Mouse (Mus musculus): ENCODE data around the gene Atp5f1. TPM values are rescaled to one million over a fixed set of nuclear protein-coding genes. Genes with fewer than 3 reads are reported as not detected.
"Not testable (repeated sequence)": the region's sequence is repeated elsewhere in the genome, so short reads cannot be mapped to it uniquely, and the experiment has no call there.

The Atp5f1 gene
- polyA plus RNA-seq (2016; fragmentation: Nextera tagmentation; extraction: Ambion mirVana): 459 and 473 TPM in 2 replicates

- Histone ChIP-seq H3K4me1 (peaks cover 26% of the 10 kb centered on the region), H3K9me3 (no peaks in the 10 kb centered on the region), H3K27ac (replicated peaks) (peak within 1 kb of the TSS; percentile 96), H3K27me3 (replicated peaks; ENCODE audit: low read depth, poor library complexity, severe bottlenecking) (no peaks in the 10 kb centered on the region), H3K36me3 (replicated peaks) (peaks cover 69% of the 10 kb centered on the region), H3K4me3 (peak within 1 kb of the TSS; percentile 97)
- 4% methylated on average over 6 of the region's 6 CpGs for whole genome bisulfite sequencing
- DNase-seq (ENCODE audit: low spot score): no peak
Measured at GRCm38 (mm10) chr3:105959999-105960398, at the start of gene Atp5f1. Gene Atp5f1, minus strand, starts transcription at chr3:105960099.

- not testable (repeated sequence) for H3K9me3 ChIP-seq; H3K36me3 ChIP-seq (replicated peaks); H3K27ac ChIP-seq (replicated peaks); H3K27me3 ChIP-seq (replicated peaks; ENCODE audit: low read depth, poor library complexity, severe bottlenecking); H3K4me1 ChIP-seq; DNase-seq (ENCODE audit: low spot score); H3K4me3 ChIP-seq
- WGBS: 69% methylated on average over 10 of the region's 10 CpGs
Measured at GRCm38 (mm10) chr3:106003360-106003759, 43.5 kb upstream of the Atp5f1 start.

- peak; percentile 80 for DNase-seq (ENCODE audit: low spot score)
- Histone ChIP-seq H3K4me3 (peak overlapping the region; percentile 45), H3K27ac (replicated peaks) (no peak overlapping the region), H3K27me3 (replicated peaks; ENCODE audit: low read depth, poor library complexity, severe bottlenecking) (no peaks in the 10 kb centered on the region), H3K36me3 (replicated peaks) (no peaks in the 10 kb centered on the region), H3K4me1 (peaks cover 10% of the 10 kb centered on the region), H3K9me3 (no peaks in the 10 kb centered on the region)
- 23% methylated on average over 17 of the region's 17 CpGs for WGBS
Measured at GRCm38 (mm10) chr3:106001416-106002370, 41.8 kb upstream of the Atp5f1 start.

GRCm38 (mm10) chr3:106000707-106001375 lies 40.9 kb upstream of the Atp5f1 start:
- H3K4me1 ChIP-seq: peaks cover 10% of the 10 kb centered on the region
- H3K27ac ChIP-seq (replicated peaks): no peak overlapping the region
- peak overlapping the region; percentile 45 for H3K4me3 ChIP-seq
- no peak for DNase-seq (ENCODE audit: low spot score)
- WGBS: 20% methylated on average over 11 of the region's 11 CpGs
- no peaks in the 10 kb centered on the region for H3K36me3 ChIP-seq (replicated peaks)
- H3K27me3 ChIP-seq (replicated peaks; ENCODE audit: low read depth, poor library complexity, severe bottlenecking): no peaks in the 10 kb centered on the region
- no peaks in the 10 kb centered on the region for H3K9me3 ChIP-seq

GRCm38 (mm10) chr3:105994730-105995129 lies 34.8 kb upstream of the Atp5f1 start:
- DNase-seq (ENCODE audit: low spot score): no peak
- Histone ChIP-seq H3K36me3 (replicated peaks) (no peaks in the 10 kb centered on the region), H3K27me3 (replicated peaks; ENCODE audit: low read depth, poor library complexity, severe bottlenecking) (no peaks in the 10 kb centered on the region), H3K4me1 (no peaks in the 10 kb centered on the region), H3K27ac (replicated peaks) (no peak overlapping the region), H3K9me3 (no peaks in the 10 kb centered on the region), H3K4me3 (no peak overlapping the region)
- WGBS: 64% methylated on average over 2 of the region's 2 CpGs

- Histone ChIP-seq H3K27ac (replicated peaks) (no peak overlapping the region), H3K9me3 (no peaks in the 10 kb centered on the region), H3K4me1 (no peaks in the 10 kb centered on the region), H3K36me3 (replicated peaks) (no peaks in the 10 kb centered on the region), H3K4me3 (no peak overlapping the region), H3K27me3 (replicated peaks; ENCODE audit: low read depth, poor library complexity, severe bottlenecking) (no peaks in the 10 kb centered on the region)
- DNase-seq (ENCODE audit: low spot score): peak; percentile 33
- 35% methylated on average over 4 of the region's 4 CpGs for WGBS
Measured at GRCm38 (mm10) chr3:105991653-105992283, 31.9 kb upstream of the Atp5f1 start.

GRCm38 (mm10) chr3:105989611-105990010 lies 29.7 kb upstream of the Atp5f1 start:
- H3K27ac ChIP-seq (replicated peaks); H3K4me3 ChIP-seq; DNase-seq (ENCODE audit: low spot score); H3K36me3 ChIP-seq (replicated peaks); H3K27me3 ChIP-seq (replicated peaks; ENCODE audit: low read depth, poor library complexity, severe bottlenecking); H3K4me1 ChIP-seq; H3K9me3 ChIP-seq: not testable (repeated sequence)
- 64% methylated on average over 5 of the region's 5 CpGs for WGBS

GRCm38 (mm10) chr3:105974174-105974573 lies 14.3 kb upstream of the Atp5f1 start:
- Histone ChIP-seq H3K4me3 (no peak overlapping the region), H3K27me3 (replicated peaks; ENCODE audit: low read depth, poor library complexity, severe bottlenecking) (no peaks in the 10 kb centered on the region), H3K36me3 (replicated peaks) (peaks cover 19% of the 10 kb centered on the region), H3K9me3 (no peaks in the 10 kb centered on the region), H3K4me1 (no peaks in the 10 kb centered on the region), H3K27ac (replicated peaks) (no peak overlapping the region)
- DNase-seq (ENCODE audit: low spot score): no peak
- 90% methylated on average over 2 of the region's 2 CpGs for WGBS

- Histone ChIP-seq H3K27ac (replicated peaks) (no peak within 1 kb of the TSS), H3K27me3 (replicated peaks; ENCODE audit: low read depth, poor library complexity, severe bottlenecking) (no peaks in the 10 kb centered on the region), H3K36me3 (replicated peaks) (peaks cover 27% of the 10 kb centered on the region), H3K4me3 (no peak within 1 kb of the TSS), H3K4me1 (no peaks in the 10 kb centered on the region), H3K9me3 (no peaks in the 10 kb centered on the region)
- WGBS: 86% methylated on average over 3 of the region's 3 CpGs
- DNase-seq (ENCODE audit: low spot score): no peak
Measured at GRCm38 (mm10) chr3:105973411-105973810, 13.5 kb upstream of the Atp5f1 start, which contains the start of gene Ovgp1. Gene Ovgp1, plus strand, starts transcription at chr3:105973711.

- DNase-seq (ENCODE audit: low spot score): no peak
Measured at GRCm38 (mm10) chr3:105971831-105972446, 12.0 kb upstream of the Atp5f1 start.

GRCm38 (mm10) chr3:105960700-105961099 lies 801 bp upstream of the Atp5f1 start:
- no peak for DNase-seq (ENCODE audit: low spot score)
- Histone ChIP-seq H3K4me1 (peaks cover 26% of the 10 kb centered on the region), H3K27ac (replicated peaks) (no peak overlapping the region), H3K27me3 (replicated peaks; ENCODE audit: low read depth, poor library complexity, severe bottlenecking) (no peaks in the 10 kb centered on the region), H3K4me3 (peak overlapping the region; percentile 97), H3K9me3 (no peaks in the 10 kb centered on the region), H3K36me3 (replicated peaks) (peaks cover 69% of the 10 kb centered on the region)
- WGBS: 94% methylated on average over 2 of the region's 2 CpGs

More at GRCm38 (mm10) chr3:105971831-105972446, 12.0 kb upstream of the Atp5f1 start:
- Histone ChIP-seq H3K4me1 (no peaks in the 10 kb centered on the region), H3K27ac (replicated peaks) (no peak overlapping the region), H3K9me3 (no peaks in the 10 kb centered on the region), H3K36me3 (replicated peaks) (peaks cover 42% of the 10 kb centered on the region), H3K4me3 (no peak overlapping the region), H3K27me3 (replicated peaks; ENCODE audit: low read depth, poor library complexity, severe bottlenecking) (no peaks in the 10 kb centered on the region)
- 83% methylated on average over 5 of the region's 5 CpGs for WGBS

- Histone ChIP-seq H3K4me1 (peaks cover 26% of the 10 kb centered on the region), H3K9me3 (no peaks in the 10 kb centered on the region), H3K4me3 (peak overlapping the region; percentile 97), H3K27me3 (replicated peaks; ENCODE audit: low read depth, poor library complexity, severe bottlenecking) (no peaks in the 10 kb centered on the region), H3K27ac (replicated peaks) (peak overlapping the region; percentile 96), H3K36me3 (replicated peaks) (peaks cover 69% of the 10 kb centered on the region)
- no peak for DNase-seq (ENCODE audit: low spot score)
- under 1% methylated on average over 26 of the region's 26 CpGs for WGBS
Measured at GRCm38 (mm10) chr3:105959585-105959984, 314 bp downstream of the Atp5f1 start.
